Comparison of ENCODE assay signal across 10 mouse cellular contexts in genomic region chr7:24259306-24259999, GRCm38 (mm10). TPM values are rescaled to one million over a fixed set of nuclear protein-coding genes. Genes with fewer than 3 reads are reported as not detected.
"Had no signal": no experiment of that assay in that cellular context is flagged by ENCODE, and none has a peak within 500 bp of the region (broad histone marks: within the 10 kb centered on the region; RNA-seq: fewer than 3 reads in every experiment).

No protein-coding gene starts in this region.

- DNase-seq: liver; liver, embryonic 13.5 days; liver, postnatal 0 days; lung, adult 2 months; right cerebral cortex, postnatal 14 days; spleen, adult 18-20 months; thymus, adult 18-20 months; thymus, postnatal 14 days; thymus, postnatal 36 days had no signal

RNA-seq across cellular contexts. Expression of gene Zfp108, which starts 4.9 kb away (rescaled TPM):
- total RNA-seq: monocyte, adult 5-6 weeks had no signal

RNA-seq across cellular contexts. Expression of gene Zfp93, which starts 10.8 kb away (rescaled TPM):
- total RNA-seq: monocyte, adult 5-6 weeks had no signal
